Mouse (Mus musculus): Measurements from ENCODE around the gene Cfdp1. TPM values are rescaled to one million over a fixed set of nuclear protein-coding genes. Genes with fewer than 3 reads are reported as not detected.
A peak's percentile ranks its signal among the peaks of the same experiment; 100 is the strongest.

Cfdp1 gene
- 193 and 196 TPM in 2 replicates for polyA plus RNA-seq (2015; fragmentation: Nextera tagmentation; extraction: Ambion mirVana)

DNA sequence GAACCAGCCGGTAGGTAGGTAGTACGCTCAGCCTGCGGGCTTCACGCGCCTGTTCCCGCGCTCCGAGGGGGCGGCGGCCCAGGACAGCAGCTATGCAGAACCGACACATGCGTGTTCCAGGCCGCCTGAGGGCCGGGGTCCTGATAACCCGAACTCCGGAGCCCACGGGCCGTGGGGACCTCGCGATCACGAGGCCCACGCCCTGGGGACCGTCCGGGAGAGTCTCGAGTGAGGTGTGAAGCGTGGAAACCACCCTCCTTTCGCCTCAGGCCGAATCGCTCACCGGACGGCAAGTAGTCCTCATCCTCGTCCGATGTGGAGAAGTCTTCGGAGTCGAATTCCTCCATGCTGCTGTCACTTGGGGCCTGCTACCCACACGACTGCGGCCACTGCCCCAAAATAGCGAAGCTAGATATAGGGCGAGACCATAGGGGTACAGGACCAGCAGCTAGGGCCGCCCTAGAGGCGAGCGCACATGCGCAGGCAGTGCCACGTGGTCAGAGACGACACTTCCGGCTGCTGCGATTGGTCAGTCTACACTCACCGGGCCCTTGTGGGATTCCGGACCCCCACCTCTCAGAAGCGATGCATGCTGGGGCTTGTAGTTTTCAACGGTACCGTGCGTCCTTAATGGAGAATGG lies at the start of gene Cfdp1:
Gene Cfdp1 (minus strand): TSS at position 431 of the 641 bp plus-strand sequence.
- Histone ChIP-seq H3K27ac (no peak within 1 kb of the TSS), H3K36me3 (no peaks in the 10 kb centered on the region), H3K4me3 (replicated peaks) (peak within 1 kb of the TSS; percentile 91), H3K27me3 (no peaks in the 10 kb centered on the region), H3K9me3 (no peaks in the 10 kb centered on the region), H3K9ac (replicated peaks) (peak within 1 kb of the TSS; percentile 88), H3K4me2 (replicated peaks) (peak within 1 kb of the TSS; percentile 90), H3K4me1 (replicated peaks) (peaks cover 20% of the 10 kb centered on the region)
- WGBS = under 1% methylated on average over 53 of the region's 53 CpGs
- peak; percentile 100 for ATAC-seq

DNA sequence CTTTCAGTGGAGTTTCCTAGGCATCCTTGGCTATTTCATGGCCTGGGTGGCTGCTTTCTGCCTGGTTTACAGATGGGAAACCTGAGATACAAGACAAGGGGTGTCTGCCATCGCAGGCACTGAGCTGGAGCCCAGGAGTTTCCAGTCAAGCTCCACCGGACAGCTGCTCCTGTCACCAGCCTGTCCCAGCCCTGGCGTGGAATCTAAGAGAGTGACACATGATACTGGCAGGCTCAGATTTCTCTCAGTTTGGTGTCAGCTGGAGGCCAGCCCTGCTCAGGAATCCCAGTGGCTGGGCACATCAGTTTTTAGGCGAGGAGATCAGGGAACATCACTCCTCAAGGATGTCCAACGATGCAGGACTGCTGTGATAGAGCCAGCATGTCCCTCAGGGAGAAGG lies 48.0 kb upstream of the Cfdp1 start:
- ATAC-seq = no peak
- no peak overlapping the region for H3K27ac ChIP-seq
- 44% methylated on average over 5 of the region's 5 CpGs for WGBS
- no peak overlapping the region for H3K9ac ChIP-seq (replicated peaks)
- H3K4me1 ChIP-seq (replicated peaks) = no peaks in the 10 kb centered on the region
- no peak overlapping the region for H3K4me3 ChIP-seq (replicated peaks)
- H3K4me2 ChIP-seq (replicated peaks) = no peak overlapping the region
- no peaks in the 10 kb centered on the region for H3K9me3 ChIP-seq
- H3K36me3 ChIP-seq = no peaks in the 10 kb centered on the region
- no peaks in the 10 kb centered on the region for H3K27me3 ChIP-seq

DNA sequence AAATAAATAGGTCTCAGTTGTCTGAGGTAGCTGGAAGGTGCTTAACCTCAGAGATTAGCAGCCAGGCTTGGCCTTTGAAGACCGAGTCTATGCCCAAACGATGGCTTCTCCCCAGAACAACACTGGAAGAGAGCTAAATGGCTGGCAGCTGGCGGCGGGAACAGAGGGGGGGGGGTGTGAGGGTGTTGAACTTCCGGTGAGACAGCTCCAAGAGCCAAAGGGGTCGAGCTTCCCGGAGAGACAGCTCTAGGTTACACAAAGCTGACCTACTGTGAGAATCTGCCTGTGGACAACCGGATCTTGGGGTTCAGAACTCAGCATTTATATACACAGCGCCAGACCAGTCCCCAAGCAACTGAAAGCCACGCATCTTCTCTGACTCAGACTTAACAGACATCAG lies 44.5 kb upstream of the Cfdp1 start:
- no peaks in the 10 kb centered on the region for H3K9me3 ChIP-seq
- 36% methylated on average over 10 of the region's 10 CpGs for WGBS
- H3K4me3 ChIP-seq (replicated peaks) = no peak overlapping the region
- no peaks in the 10 kb centered on the region for H3K4me1 ChIP-seq (replicated peaks)
- ATAC-seq = no peak
- H3K9ac ChIP-seq (replicated peaks) = no peak overlapping the region
- H3K36me3 ChIP-seq = no peaks in the 10 kb centered on the region
- no peaks in the 10 kb centered on the region for H3K27me3 ChIP-seq
- no peak overlapping the region for H3K4me2 ChIP-seq (replicated peaks)
- H3K27ac ChIP-seq = no peak overlapping the region

DNA sequence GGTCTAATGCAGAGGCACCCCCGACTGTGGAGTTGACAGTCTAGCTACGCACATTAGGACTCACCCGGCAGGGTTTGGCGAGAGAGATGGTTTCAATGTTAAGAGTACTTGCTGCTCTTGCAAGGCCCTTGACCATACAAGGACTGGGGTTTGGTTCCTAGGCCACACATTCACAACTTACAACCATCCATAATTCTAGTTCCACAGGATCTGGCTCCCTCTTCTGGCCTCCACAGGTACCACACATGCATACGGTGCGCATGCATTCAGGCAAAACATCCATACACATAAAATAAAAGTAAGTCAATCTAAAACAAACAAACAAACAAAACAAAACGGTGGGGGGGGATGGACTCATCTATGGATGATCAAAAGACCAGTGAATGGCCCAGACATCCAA lies 40.9 kb upstream of the Cfdp1 start:
- no peak for ATAC-seq
- Histone ChIP-seq H3K4me2 (replicated peaks) (no peak overlapping the region), H3K4me1 (replicated peaks) (peaks cover 8% of the 10 kb centered on the region; the same call in 1 of the 2 replicates), H3K9ac (replicated peaks) (no peak overlapping the region), H3K27me3 (peaks cover 26% of the 10 kb centered on the region), H3K27ac (no peak overlapping the region), H3K9me3 (no peaks in the 10 kb centered on the region), H3K4me3 (replicated peaks) (no peak overlapping the region), H3K36me3 (no peaks in the 10 kb centered on the region)
- WGBS = 89% methylated on average over 7 of the region's 7 CpGs

DNA sequence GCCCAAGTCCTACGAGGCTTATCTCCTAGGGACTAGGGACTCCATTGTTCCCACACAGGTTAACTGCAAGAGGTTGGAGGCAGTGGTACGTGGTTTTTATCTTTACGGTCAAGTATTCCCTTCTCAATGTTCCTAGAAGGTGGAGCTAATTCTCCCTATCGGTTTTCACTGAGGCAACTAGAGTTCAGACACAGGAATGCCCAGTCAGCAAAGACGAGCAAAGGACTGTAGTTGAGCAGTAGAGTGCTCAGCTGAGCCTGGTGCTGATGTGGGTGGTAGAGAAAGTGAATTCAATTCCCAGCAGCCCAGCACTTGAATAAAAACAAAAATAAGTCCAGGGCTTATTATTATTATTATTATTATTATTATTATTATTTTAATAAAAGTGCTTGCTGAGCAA lies 38.5 kb upstream of the Cfdp1 start:
- H3K9ac ChIP-seq (replicated peaks) = no peak overlapping the region
- no peak overlapping the region for H3K4me3 ChIP-seq (replicated peaks)
- ATAC-seq = no peak
- H3K4me1 ChIP-seq (replicated peaks) = peaks cover 13% of the 10 kb centered on the region; the same call in 1 of the 2 replicates
- H3K27me3 ChIP-seq = peaks cover 48% of the 10 kb centered on the region
- no peak overlapping the region for H3K27ac ChIP-seq
- no peak overlapping the region for H3K4me2 ChIP-seq (replicated peaks)
- no peaks in the 10 kb centered on the region for H3K36me3 ChIP-seq
- H3K9me3 ChIP-seq = no peaks in the 10 kb centered on the region
- WGBS = 73% methylated on average over 5 of the region's 5 CpGs

DNA sequence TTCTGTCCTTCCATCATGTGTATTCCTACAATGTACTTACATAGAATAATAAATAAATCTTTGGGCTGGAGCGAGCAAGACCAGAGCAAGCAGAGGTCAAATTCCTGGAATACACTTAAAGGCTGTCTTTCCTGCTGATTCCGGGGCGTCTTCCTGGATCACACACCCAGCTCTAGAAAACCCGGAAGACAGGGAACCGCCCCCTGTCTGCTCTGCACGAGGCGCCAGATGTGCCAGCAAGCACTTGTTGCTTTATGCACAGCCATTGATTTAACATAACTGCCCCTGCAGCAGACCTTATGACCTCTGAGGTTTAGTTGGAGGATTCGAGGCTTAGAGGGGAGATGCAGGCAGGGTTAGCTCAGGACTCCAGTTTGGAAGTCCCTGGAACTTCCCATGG lies 37.9 kb upstream of the Cfdp1 start:
- Histone ChIP-seq H3K4me3 (replicated peaks) (no peak overlapping the region), H3K9me3 (no peaks in the 10 kb centered on the region), H3K4me1 (replicated peaks) (peaks cover 13% of the 10 kb centered on the region; the same call in 1 of the 2 replicates), H3K36me3 (no peaks in the 10 kb centered on the region), H3K27ac (no peak overlapping the region), H3K4me2 (replicated peaks) (no peak overlapping the region), H3K27me3 (peaks cover 48% of the 10 kb centered on the region), H3K9ac (replicated peaks) (no peak overlapping the region)
- WGBS = 47% methylated on average over 8 of the region's 8 CpGs
- no peak for ATAC-seq

DNA sequence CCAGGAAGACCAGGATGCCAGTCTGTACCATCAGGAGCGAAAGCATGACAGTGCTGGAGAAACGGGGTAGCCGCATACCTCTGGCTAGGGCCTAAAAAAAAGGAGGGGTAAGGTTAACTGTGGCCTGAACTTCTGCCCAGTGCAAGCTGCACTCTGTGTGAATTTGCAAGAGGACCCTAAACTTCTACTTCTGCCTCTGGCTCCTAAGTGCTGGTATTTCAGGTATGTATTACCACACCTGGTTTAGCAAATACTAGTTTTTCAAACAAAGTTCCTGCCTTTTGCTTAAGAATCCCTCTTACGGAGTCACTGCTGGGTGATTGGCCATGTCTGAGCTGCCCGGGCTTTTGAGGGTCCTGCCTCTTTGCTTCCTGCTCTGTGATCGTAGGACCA lies 36.8 kb upstream of the Cfdp1 start:
- no peak for ATAC-seq
- H3K27me3 ChIP-seq = peaks cover 56% of the 10 kb centered on the region
- H3K4me1 ChIP-seq (replicated peaks) = peaks cover 13% of the 10 kb centered on the region; the same call in 1 of the 2 replicates
- no peaks in the 10 kb centered on the region for H3K36me3 ChIP-seq
- no peak overlapping the region for H3K27ac ChIP-seq
- 73% methylated on average over 6 of the region's 6 CpGs for WGBS
- H3K4me2 ChIP-seq (replicated peaks) = no peak overlapping the region
- no peak overlapping the region for H3K4me3 ChIP-seq (replicated peaks)
- no peaks in the 10 kb centered on the region for H3K9me3 ChIP-seq
- no peak overlapping the region for H3K9ac ChIP-seq (replicated peaks)

DNA sequence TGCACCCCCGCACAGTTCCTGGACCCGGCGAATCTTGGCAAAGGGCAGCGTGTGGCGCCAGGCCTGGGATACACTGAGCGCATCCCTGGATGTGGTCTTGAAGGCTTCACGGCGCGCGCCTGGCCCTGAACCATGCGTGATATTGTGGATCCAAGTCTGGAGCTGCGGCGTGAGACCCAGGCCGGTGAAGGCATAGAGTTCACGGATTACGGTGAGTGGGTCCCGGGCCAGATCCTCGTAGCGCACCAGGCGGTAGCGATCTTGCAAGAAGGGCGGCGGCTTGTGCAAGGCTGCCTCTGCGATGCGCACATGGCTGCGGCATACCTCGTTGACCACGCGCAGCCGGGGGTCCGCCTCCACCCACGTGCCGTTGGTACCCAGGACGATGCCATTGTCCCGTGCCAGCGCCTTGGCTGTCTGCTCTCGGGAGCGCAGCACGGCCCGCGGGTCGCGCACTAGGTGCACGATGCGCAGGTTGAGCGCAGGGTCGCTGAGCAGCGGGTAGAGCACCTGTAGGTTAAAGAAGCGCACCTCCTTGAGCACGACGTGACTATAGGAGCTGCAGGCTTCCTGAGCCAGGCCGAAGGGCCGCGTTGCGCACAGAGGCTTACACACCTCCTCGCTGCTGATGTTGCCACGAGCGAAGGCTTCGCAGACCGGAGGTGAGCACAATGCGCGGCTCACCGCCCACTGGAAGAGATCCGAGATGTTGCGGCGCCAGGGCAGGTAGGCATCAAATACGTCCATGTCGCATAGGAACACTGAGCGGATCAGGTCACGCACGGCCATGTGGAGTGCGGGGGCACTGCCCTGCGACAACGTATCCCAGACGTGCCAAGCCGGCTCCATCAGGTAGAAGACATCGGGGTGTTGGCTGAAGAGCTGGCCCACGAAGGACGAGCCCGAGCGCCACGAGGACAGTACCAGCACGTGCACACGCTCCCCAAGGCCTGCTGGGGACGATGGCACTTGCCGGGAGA lies 36.1 kb upstream of the Cfdp1 start:
- Histone ChIP-seq H3K4me3 (replicated peaks) (peak overlapping the region; percentile 30), H3K9ac (replicated peaks) (0 out of 2 replicates have a peak overlapping the region, but pooled peaks have one; percentile 19), H3K9me3 (no peaks in the 10 kb centered on the region), H3K27ac (no peak overlapping the region), H3K4me2 (replicated peaks) (peak overlapping the region; percentile 48), H3K27me3 (peaks cover 56% of the 10 kb centered on the region), H3K36me3 (no peaks in the 10 kb centered on the region), H3K4me1 (replicated peaks) (peaks cover 13% of the 10 kb centered on the region; the same call in 1 of the 2 replicates)
- no peak for ATAC-seq
- WGBS = 11% methylated on average over 86 of the region's 86 CpGs

DNA sequence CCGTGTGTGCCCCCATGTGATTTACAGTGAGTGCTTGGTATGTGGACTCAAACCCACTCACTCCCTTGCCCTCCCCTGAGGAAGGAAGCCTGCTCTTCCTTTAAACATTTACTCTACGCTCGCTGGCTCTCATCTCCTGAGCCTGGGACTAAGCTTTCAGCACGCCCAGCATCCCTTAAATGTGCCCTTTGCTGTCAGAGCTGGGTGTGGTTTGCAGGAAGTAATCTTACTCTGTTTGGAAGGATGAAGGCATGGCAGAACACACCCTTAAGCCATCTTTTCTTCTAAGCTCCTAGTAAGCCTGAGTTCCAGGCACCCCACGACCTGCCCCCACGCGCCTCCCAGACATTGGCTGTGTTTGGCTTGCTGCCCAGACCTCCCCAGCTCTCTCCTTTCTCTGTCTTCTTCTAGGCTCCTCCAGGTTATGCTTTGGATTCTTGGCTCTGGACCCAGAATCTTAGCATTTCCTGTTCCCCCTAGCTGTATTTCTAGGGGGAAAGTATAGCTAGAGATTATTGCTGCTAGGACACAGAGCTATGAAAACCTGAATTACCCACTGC lies 34.1 kb upstream of the Cfdp1 start:
- no peak for ATAC-seq
- Histone ChIP-seq H3K27me3 (peaks cover 56% of the 10 kb centered on the region), H3K9ac (replicated peaks) (no peak overlapping the region), H3K9me3 (no peaks in the 10 kb centered on the region), H3K36me3 (no peaks in the 10 kb centered on the region), H3K4me1 (replicated peaks) (peaks cover 13% of the 10 kb centered on the region; the same call in 1 of the 2 replicates), H3K27ac (no peak overlapping the region), H3K4me3 (replicated peaks) (no peak overlapping the region), H3K4me2 (replicated peaks) (no peak overlapping the region)
- 53% methylated on average over 7 of the region's 7 CpGs for WGBS

DNA sequence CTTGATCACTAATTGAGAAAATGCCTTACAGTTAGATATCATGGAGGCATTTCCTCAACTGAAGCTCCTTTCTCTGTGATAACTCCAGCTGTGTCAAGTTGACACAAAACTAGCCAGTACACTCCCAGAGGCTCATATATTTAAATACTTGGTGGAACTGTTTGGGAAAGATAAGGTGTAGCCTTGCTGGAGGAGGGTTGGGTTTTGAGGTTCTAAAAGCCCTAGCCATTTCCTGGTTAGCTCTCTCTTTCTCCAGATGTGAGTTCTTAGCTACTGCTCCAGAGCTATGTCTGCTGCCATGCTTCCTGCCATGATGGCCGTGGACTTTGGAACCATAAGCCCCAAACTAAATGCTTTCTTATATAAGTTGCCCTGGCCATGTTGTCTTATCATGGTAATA lies 33.4 kb upstream of the Cfdp1 start:
- peaks cover 55% of the 10 kb centered on the region for H3K27me3 ChIP-seq
- H3K27ac ChIP-seq = no peak overlapping the region
- no peaks in the 10 kb centered on the region for H3K36me3 ChIP-seq
- 78% methylated on average over 1 of the region's 1 CpGs for WGBS
- no peak overlapping the region for H3K4me2 ChIP-seq (replicated peaks)
- no peak for ATAC-seq
- peaks cover 13% of the 10 kb centered on the region; the same call in 1 of the 2 replicates for H3K4me1 ChIP-seq (replicated peaks)
- H3K9me3 ChIP-seq = no peaks in the 10 kb centered on the region
- no peak overlapping the region for H3K9ac ChIP-seq (replicated peaks)
- no peak overlapping the region for H3K4me3 ChIP-seq (replicated peaks)

DNA sequence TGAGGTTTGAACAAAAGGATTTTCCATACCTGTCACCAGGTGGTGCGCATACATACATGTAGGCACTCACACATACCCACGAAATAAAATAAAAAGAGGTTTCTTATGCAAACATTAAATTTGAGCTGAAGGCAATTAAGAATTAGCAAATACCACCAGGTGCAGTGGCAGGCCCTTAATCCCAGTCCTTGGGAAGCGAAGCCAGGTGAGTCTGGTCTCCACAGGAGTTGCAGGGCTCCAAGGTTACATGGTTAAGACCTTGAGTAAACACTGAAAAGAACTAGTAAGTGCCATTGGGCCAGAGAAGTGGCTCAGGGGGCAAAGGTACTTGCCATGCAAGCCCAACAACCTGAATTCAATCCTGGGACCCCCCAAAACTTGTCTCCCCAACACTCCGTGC lies 29.5 kb upstream of the Cfdp1 start:
- Histone ChIP-seq H3K4me2 (replicated peaks) (no peak overlapping the region), H3K9ac (replicated peaks) (no peak overlapping the region), H3K4me3 (replicated peaks) (no peak overlapping the region), H3K36me3 (no peaks in the 10 kb centered on the region), H3K27ac (no peak overlapping the region), H3K9me3 (no peaks in the 10 kb centered on the region), H3K27me3 (peaks cover 18% of the 10 kb centered on the region), H3K4me1 (replicated peaks) (0 out of 2 replicates have a peak, but pooled peaks cover 3% of the 10 kb centered on the region)
- WGBS = 85% methylated on average over 4 of the region's 4 CpGs
- no peak for ATAC-seq

DNA sequence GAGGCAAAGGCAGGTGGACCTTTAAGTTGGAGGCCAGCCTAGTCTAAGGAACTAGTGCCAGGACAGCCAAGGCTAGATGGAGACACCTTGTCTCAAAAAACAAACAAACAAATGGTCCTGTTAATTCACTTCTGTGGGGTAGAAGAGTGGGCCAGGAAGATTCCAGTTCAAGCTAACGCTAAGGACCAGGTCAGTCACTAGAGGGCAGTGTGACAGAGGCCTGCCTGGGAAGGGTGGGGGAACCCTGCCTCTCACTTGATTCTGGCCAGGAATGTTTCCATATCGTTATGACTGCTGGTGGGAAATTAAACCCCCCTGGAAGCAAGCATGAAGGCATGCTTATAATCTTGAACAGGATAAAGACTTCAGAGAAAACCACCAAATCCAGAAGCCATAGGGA lies 27.5 kb upstream of the Cfdp1 start:
- ATAC-seq = no peak
- 2% methylated on average over 2 of the region's 2 CpGs for WGBS

More for the DNA sequence above, 27.5 kb upstream of the Cfdp1 start:
- no peaks in the 10 kb centered on the region for H3K36me3 ChIP-seq
- H3K27ac ChIP-seq = no peak overlapping the region
- no peak overlapping the region for H3K4me2 ChIP-seq (replicated peaks)
- H3K4me1 ChIP-seq (replicated peaks) = no peaks in the 10 kb centered on the region
- no peak overlapping the region for H3K4me3 ChIP-seq (replicated peaks)
- H3K9ac ChIP-seq (replicated peaks) = no peak overlapping the region
- no peaks in the 10 kb centered on the region for H3K9me3 ChIP-seq
- peaks cover 4% of the 10 kb centered on the region; the same call in 1 of the 2 replicates for H3K27me3 ChIP-seq

Measured in midbrain, embryonic 13.5 days (tissue).